Comparison of ENCODE assay signal across 12 mouse cellular contexts in the genomic region with DNA sequence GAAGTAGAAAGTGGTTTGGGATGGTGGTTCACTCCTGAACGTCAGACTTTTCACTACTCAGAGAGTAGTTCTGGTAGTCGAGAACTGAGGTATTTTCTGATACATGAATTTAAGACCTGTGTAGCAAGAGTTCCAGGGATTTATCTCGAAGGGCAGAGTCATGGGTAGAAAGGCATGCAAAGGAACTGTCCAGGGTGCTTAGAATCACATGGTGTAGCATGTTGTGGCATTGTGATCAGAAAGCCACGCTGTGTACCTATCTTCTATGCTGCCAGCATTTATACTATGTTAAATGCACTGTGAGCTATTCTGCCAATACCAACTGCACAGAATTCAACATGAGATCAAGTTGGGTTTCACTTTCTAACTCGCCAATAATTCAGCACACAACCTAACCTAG.
A peak's percentile ranks its signal among the peaks of the same experiment; 100 is the strongest.
DNase-seq lines count a peak whose midpoint lies in the region; ATAC-seq lines count a peak whose summit lies in the region.
"Had no signal": no experiment of that assay in that cellular context is flagged by ENCODE, and none has a peak within 500 bp of the region (broad histone marks: within the 10 kb centered on the region; RNA-seq: fewer than 3 reads in every experiment).

No protein-coding gene starts in this region.

- peak; percentile 28; the same call in 1 of the 2 replicates for ATAC-seq in kidney, embryonic 14.5 days (ENCODE audit: low FRiP score, low TSS enrichment)

- H3K4me2 ChIP-seq in kidney, embryonic 14.5 days (replicated peaks; ENCODE audit: low read depth, low read length) = no peak overlapping the region
- H3K4me2 ChIP-seq: heart, embryonic 15.5 days; limb, embryonic 15.5 days had no signal

- intact Hi-C loops in left cerebral cortex, postnatal 10 days (cut with DNase I) = no loop called here

- H3K27ac ChIP-seq in kidney, embryonic 14.5 days (ENCODE audit: low read depth, low read length) = no peak overlapping the region
- H3K27ac ChIP-seq: heart, embryonic 15.5 days; limb, embryonic 15.5 days had no signal

- H3K9ac ChIP-seq in kidney, embryonic 14.5 days (ENCODE audit: low read depth, low read length) = no peak overlapping the region
- H3K9ac ChIP-seq: heart, embryonic 15.5 days; limb, embryonic 15.5 days had no signal

- no peaks in the 10 kb centered on the region for H3K9me3 ChIP-seq in kidney, embryonic 14.5 days (ENCODE audit: control insufficient read depth, low read length)
- H3K9me3 ChIP-seq: heart, embryonic 15.5 days; limb, embryonic 15.5 days had no signal

- H3K36me3 ChIP-seq in kidney, embryonic 14.5 days (ENCODE audit: control insufficient read depth, insufficient read depth, low read length) = no peaks in the 10 kb centered on the region
- H3K36me3 ChIP-seq: heart, embryonic 15.5 days; limb, embryonic 15.5 days had no signal

- DNase-seq in kidney, adult 18-20 months = no peak
- DNase-seq in thymus, postnatal 0 days (ENCODE audit: low spot score) = peak; percentile 22
- DNase-seq in thymus, postnatal 10 days (ENCODE audit: low spot score in 2 of 2) = no peak
- peak; percentile 64 for DNase-seq in embryo, embryonic 10 days (ENCODE audit: low spot score)
- DNase-seq in naive thymus-derived CD4-positive, alpha-beta T cell, adult 2 months (ENCODE audit: low read depth) = peak; percentile 29
- no peak for DNase-seq in right cerebral cortex, postnatal 36 days (ENCODE audit: low spot score in 2 of 2)
- DNase-seq in left cerebral cortex, postnatal 10 days (ENCODE audit: extremely low spot score in 1 of 2, low spot score in 2 of 2) = no peak
- DNase-seq: gastrocnemius, postnatal 10 days; lung, postnatal 4 days had no signal

- H3K4me1 ChIP-seq in kidney, embryonic 14.5 days (ENCODE audit: control insufficient read depth, insufficient read depth, low read length) = no peaks in the 10 kb centered on the region
- H3K4me1 ChIP-seq: heart, embryonic 15.5 days; limb, embryonic 15.5 days had no signal

- no peaks in the 10 kb centered on the region for H3K27me3 ChIP-seq in kidney, embryonic 14.5 days (ENCODE audit: control insufficient read depth, insufficient read depth, low read length)
- H3K27me3 ChIP-seq: heart, embryonic 15.5 days; limb, embryonic 15.5 days had no signal

- no peak overlapping the region for H3K4me3 ChIP-seq in kidney, embryonic 14.5 days (ENCODE audit: low read length)
- H3K4me3 ChIP-seq: heart, embryonic 15.5 days; limb, embryonic 15.5 days had no signal

- WGBS in kidney, embryonic 14.5 days = 75% methylated on average over 5 of the region's 5 CpGs

Comparison
In these comparisons a context has a peak if more than half of its experiments do, and no peak if none do; other contexts are left out.
1. DNase-seq: peak in thymus, postnatal 0 days (single experiment), embryo, embryonic 10 days (single experiment) and naive thymus-derived CD4-positive, alpha-beta T cell, adult 2 months (single experiment); none in kidney, adult 18-20 months (single experiment), thymus, postnatal 10 days (0 of 2), right cerebral cortex, postnatal 36 days (0 of 2) and left cerebral cortex, postnatal 10 days (0 of 2).